Mouse (Mus musculus): Measurements from ENCODE around the gene Nlrc3. TPM values are rescaled to one million over a fixed set of nuclear protein-coding genes. Genes with fewer than 3 reads are reported as not detected.

Gene Nlrc3
- total RNA-seq, 2 experiments from 2014 or later: 0.66 to 4.6 TPM

GRCm38 (mm10) chr16:3934091-3934490, 42.3 kb downstream of the Nlrc3 start:
- ATAC-seq (replicated peaks; ENCODE audit: low FRiP score, low TSS enrichment, poor library complexity, severe bottlenecking): no peak

GRCm38 (mm10) chr16:3933536-3933935, 42.9 kb downstream of the Nlrc3 start:
- ATAC-seq (replicated peaks; ENCODE audit: low FRiP score, low TSS enrichment, poor library complexity, severe bottlenecking): no peak

GRCm38 (mm10) chr16:3929151-3929550, 47.3 kb downstream of the Nlrc3 start:
- ATAC-seq (replicated peaks; ENCODE audit: low FRiP score, low TSS enrichment, poor library complexity, severe bottlenecking): no peak

- no peak for ATAC-seq (replicated peaks; ENCODE audit: low FRiP score, low TSS enrichment, poor library complexity, severe bottlenecking)
Observed at GRCm38 (mm10) chr16:3928582-3928981, 47.9 kb downstream of the Nlrc3 start.

- ATAC-seq (replicated peaks; ENCODE audit: low FRiP score, low TSS enrichment, poor library complexity, severe bottlenecking): no peak
Observed at GRCm38 (mm10) chr16:3923966-3924365, 52.5 kb downstream of the Nlrc3 start.

GRCm38 (mm10) chr16:3923515-3923914, 52.9 kb downstream of the Nlrc3 start:
- no peak for ATAC-seq (replicated peaks; ENCODE audit: low FRiP score, low TSS enrichment, poor library complexity, severe bottlenecking)

GRCm38 (mm10) chr16:3920756-3921155, 55.7 kb downstream of the Nlrc3 start:
- ATAC-seq (replicated peaks; ENCODE audit: low FRiP score, low TSS enrichment, poor library complexity, severe bottlenecking): no peak

- ATAC-seq (replicated peaks; ENCODE audit: low FRiP score, low TSS enrichment, poor library complexity, severe bottlenecking): no peak
Observed at GRCm38 (mm10) chr16:3909118-3909517, 67.3 kb downstream of the Nlrc3 start.

GRCm38 (mm10) chr16:3908537-3909111, 67.8 kb downstream of the Nlrc3 start, which contains the start of the genes 1700037C18Rik and Cluap1:
Gene 1700037C18Rik, minus strand, starts transcription at chr16:3908689.
Gene Cluap1, plus strand, starts transcription at chr16:3908801.
- peak; percentile 92 for ATAC-seq (replicated peaks; ENCODE audit: low FRiP score, low TSS enrichment, poor library complexity, severe bottlenecking)

- ATAC-seq (replicated peaks; ENCODE audit: low FRiP score, low TSS enrichment, poor library complexity, severe bottlenecking): no peak
Observed at GRCm38 (mm10) chr16:3907471-3907870, 69.0 kb downstream of the Nlrc3 start.

- ATAC-seq (replicated peaks; ENCODE audit: low FRiP score, low TSS enrichment, poor library complexity, severe bottlenecking): no peak
Observed at GRCm38 (mm10) chr16:3896553-3896952, 79.9 kb downstream of the Nlrc3 start.

GRCm38 (mm10) chr16:3896046-3896445, 80.4 kb downstream of the Nlrc3 start:
- no peak for ATAC-seq (replicated peaks; ENCODE audit: low FRiP score, low TSS enrichment, poor library complexity, severe bottlenecking)

GRCm38 (mm10) chr16:3895173-3895792, 81.1 kb downstream of the Nlrc3 start:
- ATAC-seq (replicated peaks; ENCODE audit: low FRiP score, low TSS enrichment, poor library complexity, severe bottlenecking): peak; percentile 83

Other genes starting within 250 kb of the Nlrc3 start
- gene Zfp263, start 232.5 kb downstream of the Nlrc3 start, total RNA-seq (2014; fragmentation: Nextera tagmentation): 24.1 and 28.4 TPM in 2 replicates
- 25.6 and 26.6 TPM in 2 replicates for gene Zfp263, start 232.5 kb downstream of the Nlrc3 start, total RNA-seq (2017)
- not detected in 2 replicates for gene Olfr15, start 145.8 kb downstream of the Nlrc3 start, total RNA-seq (2014; fragmentation: Nextera tagmentation)
- not detected in 2 replicates for gene Olfr15, start 145.8 kb downstream of the Nlrc3 start, total RNA-seq (2017)
- 1.1 and 1.4 TPM in 2 replicates for gene Zfp174, start 129.4 kb downstream of the Nlrc3 start, total RNA-seq (2014; fragmentation: Nextera tagmentation)
- gene Zfp174, start 129.4 kb downstream of the Nlrc3 start, total RNA-seq (2017): 0.66 and 1.1 TPM in 2 replicates
- gene Naa60, start 104.3 kb downstream of the Nlrc3 start, total RNA-seq (2014; fragmentation: Nextera tagmentation): 30.9 and 56.4 TPM in 2 replicates
- gene Naa60, start 104.3 kb downstream of the Nlrc3 start, total RNA-seq (2017): 10.1 and 17.4 TPM in 2 replicates
- gene Zfp597, start 92.1 kb downstream of the Nlrc3 start, total RNA-seq (2014; fragmentation: Nextera tagmentation): 6.8 and 15.6 TPM in 2 replicates
- 11.2 and 11.8 TPM in 2 replicates for gene Zfp597, start 92.1 kb downstream of the Nlrc3 start, total RNA-seq (2017)
- not detected in 2 replicates for gene Gm20695, start 92.0 kb downstream of the Nlrc3 start, total RNA-seq (2014; fragmentation: Nextera tagmentation)
- gene Gm20695, start 92.0 kb downstream of the Nlrc3 start, total RNA-seq (2017): 0.38 and 3.1 TPM in 2 replicates
- gene 1700037C18Rik, start 67.9 kb downstream of the Nlrc3 start, total RNA-seq (2014; fragmentation: Nextera tagmentation): 0.77 and 6.1 TPM in 2 replicates
- gene 1700037C18Rik, start 67.9 kb downstream of the Nlrc3 start, total RNA-seq (2017): 1.1 and 5.2 TPM in 2 replicates
- gene Cluap1, start 67.8 kb downstream of the Nlrc3 start, total RNA-seq (2014; fragmentation: Nextera tagmentation): 25.1 and 26.2 TPM in 2 replicates
- gene Cluap1, start 67.8 kb downstream of the Nlrc3 start, total RNA-seq (2017): 47.0 and 81.8 TPM in 2 replicates
- 45.8 and 61.3 TPM in 2 replicates for gene Slx4, start 27.1 kb upstream of the Nlrc3 start, total RNA-seq (2014; fragmentation: Nextera tagmentation)
- 34.7 and 35.6 TPM in 2 replicates for gene Slx4, start 27.1 kb upstream of the Nlrc3 start, total RNA-seq (2017)
- not detected in 2 replicates for gene Dnase1, start 60.3 kb upstream of the Nlrc3 start, total RNA-seq (2014; fragmentation: Nextera tagmentation)
- 0.11 and 0.75 TPM in 2 replicates for gene Dnase1, start 60.3 kb upstream of the Nlrc3 start, total RNA-seq (2017)
- 137 and 143 TPM in 2 replicates for gene Trap1, start 101.2 kb upstream of the Nlrc3 start, total RNA-seq (2014; fragmentation: Nextera tagmentation)
- gene Trap1, start 101.2 kb upstream of the Nlrc3 start, total RNA-seq (2017): 152 and 170 TPM in 2 replicates
- gene Crebbp, start 237.4 kb upstream of the Nlrc3 start, total RNA-seq (2014; fragmentation: Nextera tagmentation): 39.7 and 41.0 TPM in 2 replicates
- gene Crebbp, start 237.4 kb upstream of the Nlrc3 start, total RNA-seq (2017): 10.2 and 14.4 TPM in 2 replicates